Mouse (Mus musculus) olfactory bulb, adult 2 months (tissue): ENCODE data around the gene Lclat1.

Experiments
- CTCF ChIP-seq: fragments of 200-500 bp; IDR thresholded peaks from 2 replicates; pipeline ENCODE4 v1.5.1; 2012; ENCODE audit warnings: low read depth, mild to moderate bottlenecking, low read length, moderate library complexity; ENCODE audit not compliant: insufficient read depth
- POLR2A ChIP-seq: fragments of 200-500 bp; IDR thresholded peaks from 2 replicates; pipeline ENCODE4 v1.6.1; 2012; ENCODE audit warnings: mild to moderate bottlenecking, low read depth, low read length, moderate library complexity; ENCODE audit not compliant: insufficient read depth

GRCm38 (mm10) chr17:73068321-73068992 is 39.3 kb upstream of the Lclat1 start:
- TF ChIP-seq POLR2A (no peak), CTCF (no peak)
